Mouse (Mus musculus) granulocyte monocyte progenitor cell, adult 5-6 weeks (primary cell): ENCODE measurements around the gene Racgap1. TPM values are rescaled to one million over a fixed set of nuclear protein-coding genes. Genes with fewer than 3 reads are reported as not detected.

Experiments used
- ATAC-seq: replicated peaks from 2 replicates; pipeline ENCODE4 v1.8.0; 2016; ENCODE audit warnings: mild to moderate bottlenecking, moderate TSS enrichment, inconsistent platforms; ENCODE audit not compliant: poor library complexity, severe bottlenecking
- total RNA-seq, 2 experiments: library from RNA; stranded (forward) in 1 of 2; stranded (reverse) in 1 of 2; fragments of 200-712, 200-1000 nt in 1 of 2; fragments of >200 nt in 1 of 2; fragmentation: Nextera tagmentation in 1 of 2; gene quantifications; 2 replicates each; pipeline ENCODE4 v1.2.3; 2014 to 2017

Racgap1 gene
- total RNA-seq (2014; fragmentation: Nextera tagmentation) (47.0 and 75.5 TPM in 2 replicates), total RNA-seq (2017) (76.4 and 80.0 TPM in 2 replicates)

GRCm38 (mm10) chr15:99651163-99651872, at the start of gene Racgap1:
Gene Racgap1, minus strand, starts transcription at chr15:99651656.
- ATAC-seq: peak; percentile 94

DNA sequence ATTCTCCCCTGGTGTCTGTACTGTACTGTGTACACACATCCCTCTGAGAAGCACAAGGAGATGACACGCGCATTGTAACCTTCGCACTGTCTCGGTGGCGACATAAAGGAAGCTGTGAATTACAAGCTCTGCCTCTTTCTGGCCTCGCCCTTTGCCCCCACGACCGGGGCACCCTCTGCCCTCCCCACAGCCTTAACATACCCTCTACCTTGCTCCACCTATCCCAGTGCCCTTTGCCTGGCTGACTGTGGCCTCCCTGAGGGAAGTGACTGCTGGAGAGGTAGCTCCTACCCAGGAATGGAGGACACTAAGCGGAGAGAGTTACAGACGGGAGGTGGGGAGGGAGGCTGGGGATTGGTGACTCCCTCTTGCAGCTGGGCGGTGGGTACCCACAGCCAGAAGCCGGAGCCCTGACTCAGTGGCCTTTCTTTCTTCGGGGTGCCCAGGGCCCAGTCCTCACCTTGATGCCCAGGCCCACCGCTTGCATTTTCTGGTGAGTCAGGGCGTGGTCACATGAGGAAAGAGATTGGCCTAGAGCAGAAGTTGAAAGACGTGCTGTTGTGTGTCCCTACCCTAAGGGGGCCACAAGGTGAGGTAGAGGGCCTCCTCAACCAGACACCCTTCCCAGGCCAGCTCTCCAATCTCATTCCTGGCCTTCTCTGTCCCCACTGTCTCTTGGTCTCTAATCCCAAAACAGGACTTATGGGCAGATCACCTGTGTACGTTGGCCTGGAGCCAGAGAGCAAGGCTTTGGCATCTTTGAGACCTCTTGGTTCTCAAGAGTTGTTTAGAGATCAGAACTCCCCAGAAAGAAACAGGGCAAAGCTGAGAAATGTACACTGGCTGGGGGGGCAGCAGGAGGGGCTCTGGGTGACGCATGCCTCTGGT, 49.0 kb upstream of the Racgap1 start:
- no peak for ATAC-seq

GRCm38 (mm10) chr15:99699715-99700114, 48.3 kb upstream of the Racgap1 start:
- no peak for ATAC-seq

DNA sequence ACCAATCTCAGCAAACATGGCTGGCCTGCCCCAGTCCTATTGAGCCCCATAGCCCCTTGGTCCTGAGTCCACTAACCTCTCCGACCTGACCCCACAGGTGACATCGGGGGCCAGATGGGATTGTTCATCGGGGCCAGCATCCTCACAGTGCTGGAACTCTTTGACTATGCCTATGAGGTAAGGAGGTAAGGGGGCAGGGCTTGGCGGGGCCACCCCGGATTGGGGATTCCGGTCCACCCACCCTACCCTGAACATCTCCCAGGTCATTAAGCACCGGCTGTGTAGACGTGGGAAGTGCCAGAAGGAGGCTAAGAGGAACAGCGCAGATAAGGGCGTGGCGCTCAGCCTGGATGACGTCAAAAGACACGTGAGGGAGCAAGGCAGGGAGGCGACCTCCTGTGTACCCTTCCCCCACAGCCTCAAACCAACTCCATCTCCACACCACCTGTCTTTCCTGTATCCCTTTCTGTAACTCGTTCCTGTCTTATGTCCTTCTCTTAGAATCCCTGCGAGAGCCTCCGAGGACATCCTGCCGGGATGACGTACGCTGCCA, 47.2 kb upstream of the Racgap1 start:
- no peak for ATAC-seq

DNA sequence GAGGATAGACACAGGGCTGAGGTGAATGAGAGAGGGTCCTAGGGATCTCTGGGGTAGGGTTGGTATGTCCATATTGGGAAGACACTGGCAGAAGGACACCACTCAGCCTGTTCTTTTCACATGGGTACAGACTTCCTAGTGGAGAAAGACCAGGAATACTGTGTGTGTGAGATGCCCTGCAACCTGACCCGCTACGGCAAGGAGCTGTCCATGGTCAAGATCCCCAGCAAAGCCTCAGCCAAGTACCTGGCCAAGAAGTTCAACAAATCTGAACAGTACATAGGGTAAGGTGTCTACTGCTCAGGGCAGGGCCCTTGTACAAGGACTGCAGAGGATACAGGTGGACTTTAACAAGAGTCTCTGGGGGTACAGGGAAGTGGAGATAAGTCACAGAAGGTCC, 45.9 kb upstream of the Racgap1 start:
- ATAC-seq: no peak

DNA sequence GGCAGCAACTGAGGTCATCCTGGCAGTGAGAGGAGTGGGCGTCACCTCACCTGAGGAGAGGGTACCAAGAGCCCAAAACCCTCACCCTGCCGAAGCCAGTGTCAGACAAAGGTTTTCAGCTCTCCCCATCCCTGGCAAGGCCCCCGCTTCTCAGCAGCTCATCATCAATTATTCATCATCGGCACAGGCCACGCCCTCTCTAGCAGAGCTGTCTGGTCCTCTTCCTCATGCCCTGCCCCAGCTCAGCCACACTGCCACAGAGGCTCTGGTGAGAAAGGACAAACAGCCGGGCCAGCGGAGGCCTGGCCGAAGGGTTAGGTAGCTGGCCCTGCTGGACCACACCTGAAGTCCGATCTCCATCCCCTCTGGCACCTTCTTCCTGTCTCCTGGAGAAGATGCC, 40.5 kb upstream of the Racgap1 start:
- no peak for ATAC-seq

GRCm38 (mm10) chr15:99690924-99691323, 39.5 kb upstream of the Racgap1 start:
- ATAC-seq: no peak; the same call in 1 of the 2 replicates

DNA sequence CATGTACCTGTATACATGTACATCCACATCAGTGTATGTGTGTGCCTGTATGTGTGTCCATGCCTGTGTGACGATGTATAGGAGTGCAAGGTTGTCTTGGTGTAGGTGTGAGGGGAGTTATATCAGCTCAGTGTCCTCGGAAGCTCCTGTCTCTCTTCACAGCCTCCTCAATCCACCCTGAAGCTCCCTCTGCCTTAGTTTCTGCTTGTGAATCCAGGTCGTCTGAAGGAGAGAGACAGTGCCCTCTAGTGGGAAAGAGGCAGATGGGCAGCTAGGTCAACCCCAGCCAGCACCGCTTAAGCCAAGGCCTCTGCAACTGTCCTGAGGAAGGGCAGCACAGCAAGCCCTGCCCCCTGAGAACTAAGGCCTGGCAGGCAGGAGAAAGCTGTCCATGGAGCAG, 37.3 kb upstream of the Racgap1 start:
- ATAC-seq: peak; percentile 82

DNA sequence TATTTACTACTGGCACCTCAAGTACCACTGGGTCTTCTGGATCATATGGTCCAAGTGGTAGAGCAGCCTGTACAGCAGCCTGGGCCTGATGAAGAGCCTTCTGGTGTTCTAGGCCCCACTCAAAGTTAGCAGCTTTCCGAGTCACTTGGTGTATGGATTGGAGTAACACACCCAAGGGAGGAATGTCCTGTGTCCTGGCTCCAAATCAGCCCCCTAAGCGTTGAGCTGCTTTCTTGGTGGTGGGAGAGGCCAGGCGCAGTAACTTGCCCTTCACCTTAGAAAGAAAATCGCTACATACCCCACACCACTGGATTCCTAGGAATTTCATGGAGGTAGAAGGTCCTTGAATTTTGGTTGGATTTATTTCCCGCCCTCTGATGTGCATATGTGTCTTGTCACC, 32.7 kb upstream of the Racgap1 start:
- no peak for ATAC-seq

GRCm38 (mm10) chr15:99682880-99683279, 31.4 kb upstream of the Racgap1 start:
- ATAC-seq: no peak

GRCm38 (mm10) chr15:99679008-99679407, 27.6 kb upstream of the Racgap1 start:
- ATAC-seq: no peak

DNA sequence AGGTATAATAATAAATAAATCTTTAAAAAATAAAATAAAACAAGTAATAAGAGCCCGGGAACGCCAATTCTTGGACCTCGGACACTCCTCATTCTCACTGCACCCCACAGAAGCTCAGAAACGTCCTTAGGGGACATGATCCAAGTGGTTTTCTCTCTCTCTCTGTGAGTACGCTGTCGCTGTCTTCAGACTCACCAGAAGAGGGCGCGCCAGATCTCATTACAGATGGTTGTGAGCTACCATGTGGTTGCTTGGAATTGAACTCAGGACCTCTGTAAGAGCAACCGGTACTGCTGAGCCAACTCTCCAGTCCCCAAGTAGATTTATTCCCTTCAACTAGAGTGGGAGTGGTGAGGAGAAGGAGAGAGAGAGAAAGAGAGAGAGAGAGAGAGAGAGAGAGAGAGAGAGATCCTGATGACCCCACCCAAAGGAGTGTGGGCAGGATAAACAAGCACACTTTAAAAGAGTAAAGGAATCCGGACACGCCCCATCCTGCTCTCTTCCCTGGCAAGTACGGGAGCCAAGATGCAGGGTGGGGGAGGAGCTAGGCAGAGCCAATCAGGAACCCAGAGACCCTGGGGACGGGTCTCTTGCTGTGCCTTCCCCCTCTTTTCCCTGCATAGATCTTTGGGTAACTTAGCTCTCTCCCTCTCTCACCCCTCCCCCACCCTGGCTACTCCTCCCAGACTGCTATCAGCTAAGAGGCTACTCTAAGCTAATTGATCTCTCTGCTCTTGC, 26.8 kb upstream of the Racgap1 start:
- no peak for ATAC-seq

DNA sequence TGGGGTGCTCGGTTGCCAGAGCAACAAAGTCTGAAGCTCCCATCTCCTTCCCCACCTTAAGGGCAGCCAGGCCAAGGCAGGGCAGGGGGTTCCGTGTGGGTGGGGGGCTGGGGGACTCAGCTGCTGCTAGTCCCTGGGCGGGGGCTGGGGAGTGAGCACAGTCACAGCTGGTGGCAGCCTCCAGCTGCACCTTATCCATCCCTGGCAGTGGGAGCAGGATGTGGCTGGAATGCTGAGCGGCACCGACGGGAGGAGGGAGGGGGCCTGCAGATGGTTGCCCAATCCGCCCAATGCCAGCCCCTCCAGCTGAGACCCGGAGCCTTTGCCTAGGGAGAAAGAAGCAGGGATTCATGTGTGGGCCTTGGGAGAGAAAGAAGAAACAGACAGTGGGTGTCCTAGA, 25.6 kb upstream of the Racgap1 start:
- ATAC-seq: no peak

DNA sequence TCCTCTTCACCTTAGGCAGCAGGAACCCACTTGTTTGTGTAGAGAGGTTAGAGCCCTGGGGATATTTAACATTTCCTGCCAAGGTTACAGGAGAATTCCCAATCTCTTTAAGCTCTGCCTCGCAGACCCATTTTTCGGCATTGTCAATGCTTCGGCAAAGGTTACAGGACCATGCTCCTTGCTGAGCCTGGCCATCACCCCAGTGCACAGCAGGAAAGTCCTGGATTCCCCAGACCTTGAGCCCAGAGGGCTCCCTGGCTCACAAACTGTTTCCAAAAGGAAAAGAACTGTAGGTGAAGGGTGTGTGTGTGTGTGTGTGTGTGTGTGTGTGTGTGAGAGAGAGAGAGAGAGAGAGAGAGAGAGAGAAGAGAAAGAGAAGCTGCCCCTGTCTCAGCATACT, 23.4 kb upstream of the Racgap1 start:
- no peak for ATAC-seq

DNA sequence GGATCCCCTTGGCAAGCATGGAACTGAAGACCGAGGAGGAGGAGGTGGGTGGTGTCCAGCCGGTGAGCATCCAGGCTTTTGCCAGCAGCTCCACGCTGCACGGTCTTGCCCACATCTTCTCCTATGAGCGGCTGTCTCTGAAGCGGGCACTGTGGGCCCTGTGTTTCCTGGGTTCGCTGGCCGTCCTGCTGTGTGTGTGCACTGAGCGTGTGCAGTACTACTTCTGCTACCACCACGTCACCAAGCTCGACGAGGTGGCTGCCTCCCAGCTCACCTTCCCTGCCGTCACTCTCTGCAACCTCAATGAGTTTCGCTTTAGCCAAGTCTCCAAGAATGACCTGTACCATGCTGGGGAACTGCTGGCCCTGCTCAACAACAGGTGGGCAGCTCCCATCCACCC, 20.3 kb upstream of the Racgap1 start:
- no peak for ATAC-seq

GRCm38 (mm10) chr15:99670964-99671670, 19.7 kb upstream of the Racgap1 start:
- ATAC-seq: no peak

GRCm38 (mm10) chr15:99670154-99670821, 18.8 kb upstream of the Racgap1 start, which contains the start of gene Asic1:
Gene Asic1, plus strand, starts transcription at chr15:99670368.
- ATAC-seq: peak; percentile 20; the same call in 1 of the 2 replicates

- ATAC-seq: no peak
These were observed 17.9 kb upstream of the Racgap1 start for GRCm38 (mm10) chr15:99669392-99669791.

GRCm38 (mm10) chr15:99668881-99669280, 17.4 kb upstream of the Racgap1 start:
- peak; percentile 52 for ATAC-seq
